Mouse (Mus musculus): ENCODE measurements around the gene Hsp90ab1. TPM values are rescaled to one million over a fixed set of nuclear protein-coding genes. Genes with fewer than 3 reads are reported as not detected.

The Hsp90ab1 gene
- polyA plus RNA-seq, 1 experiment from 2014 or later, result 1,233 TPM

GRCm38 (mm10) chr17:45589844-45590243 lies 16.8 kb upstream of the Hsp90ab1 start:
- Histone ChIP-seq H3K36me3 (ENCODE audit: control insufficient read depth, insufficient read depth, low read length) (peaks cover 42% of the 10 kb centered on the region), H3K9me3 (ENCODE audit: control insufficient read depth, low read length) (no peaks in the 10 kb centered on the region), H3K9ac (ENCODE audit: low read length) (no peak overlapping the region), H3K4me3 (ENCODE audit: control insufficient read depth in 1 of 2, insufficient read depth in 1 of 2, low read depth in 1 of 2, low read length in 2 of 2) (no peak overlapping the region), H3K27me3 (ENCODE audit: control insufficient read depth, insufficient read depth, low read length) (no peaks in the 10 kb centered on the region), H3K4me1 (ENCODE audit: control insufficient read depth in 2 of 2, insufficient read depth in 2 of 2, low read length in 2 of 2) (peaks cover 43% of the 10 kb centered on the region in 2 experiments), H3K27ac (replicated peaks in 1 of 2; ENCODE audit: control insufficient read depth in 1 of 2, insufficient read depth in 1 of 2, low read depth in 2 of 2, low read length in 2 of 2) (no peak overlapping the region), H3K4me2 (ENCODE audit: low read length) (no peak overlapping the region)
- 88% methylated on average over 8 of the region's 8 CpGs for WGBS
- ATAC-seq (ENCODE audit: insufficient number of reproducible peaks, insufficient read depth, low FRiP score, low read depth), result no peak

- H3K27me3 ChIP-seq (ENCODE audit: control insufficient read depth, insufficient read depth, low read length), result no peaks in the 10 kb centered on the region
These were observed 16.2 kb upstream of the Hsp90ab1 start for GRCm38 (mm10) chr17:45589236-45589635.

GRCm38 (mm10) chr17:45588370-45588769 lies 15.3 kb upstream of the Hsp90ab1 start:
- Histone ChIP-seq H3K4me3 (ENCODE audit: control insufficient read depth in 1 of 2, insufficient read depth in 1 of 2, low read depth in 1 of 2, low read length in 2 of 2) (no peak overlapping the region), H3K4me1 (ENCODE audit: control insufficient read depth in 2 of 2, insufficient read depth in 2 of 2, low read length in 2 of 2) (peaks cover 39 to 44% of the 10 kb centered on the region in 2 experiments), H3K27me3 (ENCODE audit: control insufficient read depth, insufficient read depth, low read length) (no peaks in the 10 kb centered on the region), H3K9me3 (ENCODE audit: control insufficient read depth, low read length) (no peaks in the 10 kb centered on the region), H3K27ac (replicated peaks in 1 of 2; ENCODE audit: control insufficient read depth in 1 of 2, insufficient read depth in 1 of 2, low read depth in 2 of 2, low read length in 2 of 2) (no peak overlapping the region), H3K9ac (ENCODE audit: low read length) (no peak overlapping the region), H3K36me3 (ENCODE audit: control insufficient read depth, insufficient read depth, low read length) (peaks cover 42% of the 10 kb centered on the region), H3K4me2 (ENCODE audit: low read length) (no peak overlapping the region)
- WGBS, result 87% methylated on average over 7 of the region's 7 CpGs
- ATAC-seq (ENCODE audit: insufficient number of reproducible peaks, insufficient read depth, low FRiP score, low read depth), result no peak

More at GRCm38 (mm10) chr17:45589236-45589635, 16.2 kb upstream of the Hsp90ab1 start:
- Histone ChIP-seq H3K4me3 (ENCODE audit: control insufficient read depth in 1 of 2, insufficient read depth in 1 of 2, low read depth in 1 of 2, low read length in 2 of 2) (no peak overlapping the region), H3K9ac (ENCODE audit: low read length) (no peak overlapping the region), H3K27ac (replicated peaks in 1 of 2; ENCODE audit: control insufficient read depth in 1 of 2, insufficient read depth in 1 of 2, low read depth in 2 of 2, low read length in 2 of 2) (no peak overlapping the region), H3K4me2 (ENCODE audit: low read length) (no peak overlapping the region), H3K36me3 (ENCODE audit: control insufficient read depth, insufficient read depth, low read length) (peaks cover 42% of the 10 kb centered on the region), H3K4me1 (ENCODE audit: control insufficient read depth in 2 of 2, insufficient read depth in 2 of 2, low read length in 2 of 2) (peaks cover 43 to 44% of the 10 kb centered on the region in 2 experiments), H3K9me3 (ENCODE audit: control insufficient read depth, low read length) (no peaks in the 10 kb centered on the region)
- WGBS, result 95% methylated on average over 7 of the region's 7 CpGs
- ATAC-seq (ENCODE audit: insufficient number of reproducible peaks, insufficient read depth, low FRiP score, low read depth), result no peak

- Histone ChIP-seq H3K9me3 (ENCODE audit: control insufficient read depth, low read length) (no peaks in the 10 kb centered on the region), H3K4me1 (ENCODE audit: control insufficient read depth in 2 of 2, insufficient read depth in 2 of 2, low read length in 2 of 2) (peaks cover 24 to 34% of the 10 kb centered on the region in 2 experiments), H3K36me3 (ENCODE audit: control insufficient read depth, insufficient read depth, low read length) (peaks cover 42% of the 10 kb centered on the region), H3K27ac (replicated peaks in 1 of 2; ENCODE audit: control insufficient read depth in 1 of 2, insufficient read depth in 1 of 2, low read depth in 2 of 2, low read length in 2 of 2) (peak overlapping the region in 1 of 2 experiments; percentile 90; a peak in 1 of 4 replicates), H3K4me3 (ENCODE audit: control insufficient read depth in 1 of 2, insufficient read depth in 1 of 2, low read depth in 1 of 2, low read length in 2 of 2) (no peak overlapping the region), H3K4me2 (ENCODE audit: low read length) (no peak overlapping the region), H3K9ac (ENCODE audit: low read length) (no peak overlapping the region), H3K27me3 (ENCODE audit: control insufficient read depth, insufficient read depth, low read length) (no peaks in the 10 kb centered on the region)
- 94% methylated on average over 3 of the region's 3 CpGs for WGBS
- ATAC-seq (ENCODE audit: insufficient number of reproducible peaks, insufficient read depth, low FRiP score, low read depth), result no peak
These were observed 13.4 kb upstream of the Hsp90ab1 start for GRCm38 (mm10) chr17:45586449-45586837.

- H3K27ac ChIP-seq (replicated peaks in 1 of 2; ENCODE audit: control insufficient read depth in 1 of 2, insufficient read depth in 1 of 2, low read depth in 2 of 2, low read length in 2 of 2), result peak overlapping the region; percentile 90 to 97
- H3K27me3 ChIP-seq (ENCODE audit: control insufficient read depth, insufficient read depth, low read length), result no peaks in the 10 kb centered on the region
- H3K4me2 ChIP-seq (ENCODE audit: low read length), result no peak overlapping the region; the same call in 1 of the 2 replicates
- peak overlapping the region; percentile 32; the same call in 1 of the 2 replicates for H3K9ac ChIP-seq (ENCODE audit: low read length)
- H3K9me3 ChIP-seq (ENCODE audit: control insufficient read depth, low read length), result no peaks in the 10 kb centered on the region
- no peak for ATAC-seq (ENCODE audit: insufficient number of reproducible peaks, insufficient read depth, low FRiP score, low read depth)
- H3K4me3 ChIP-seq (ENCODE audit: control insufficient read depth in 1 of 2, insufficient read depth in 1 of 2, low read depth in 1 of 2, low read length in 2 of 2), result no peak overlapping the region
- 63% methylated on average over 23 of the region's 23 CpGs for WGBS
- peaks cover 22 to 39% of the 10 kb centered on the region in 2 experiments for H3K4me1 ChIP-seq (ENCODE audit: control insufficient read depth in 2 of 2, insufficient read depth in 2 of 2, low read length in 2 of 2)
- H3K36me3 ChIP-seq (ENCODE audit: control insufficient read depth, insufficient read depth, low read length), result peaks cover 42% of the 10 kb centered on the region
These were observed 12.8 kb upstream of the Hsp90ab1 start for GRCm38 (mm10) chr17:45585725-45586448.

GRCm38 (mm10) chr17:45584939-45585678 lies 12.0 kb upstream of the Hsp90ab1 start:
- 5% methylated on average over 14 of the region's 14 CpGs for WGBS
- Histone ChIP-seq H3K9me3 (ENCODE audit: control insufficient read depth, low read length) (no peaks in the 10 kb centered on the region), H3K4me3 (ENCODE audit: control insufficient read depth in 1 of 2, insufficient read depth in 1 of 2, low read depth in 1 of 2, low read length in 2 of 2) (peak overlapping the region in 1 of 2 experiments; percentile 10; a peak in 1 of 4 replicates), H3K36me3 (ENCODE audit: control insufficient read depth, insufficient read depth, low read length) (peaks cover 39% of the 10 kb centered on the region), H3K4me2 (ENCODE audit: low read length) (peak overlapping the region; percentile 44), H3K27me3 (ENCODE audit: control insufficient read depth, insufficient read depth, low read length) (no peaks in the 10 kb centered on the region), H3K4me1 (ENCODE audit: control insufficient read depth in 2 of 2, insufficient read depth in 2 of 2, low read length in 2 of 2) (peaks cover 22 to 40% of the 10 kb centered on the region in 2 experiments), H3K27ac (replicated peaks in 1 of 2; ENCODE audit: control insufficient read depth in 1 of 2, insufficient read depth in 1 of 2, low read depth in 2 of 2, low read length in 2 of 2) (peak overlapping the region; percentile 90 to 97), H3K9ac (ENCODE audit: low read length) (peak overlapping the region; percentile 59)
- ATAC-seq (ENCODE audit: insufficient number of reproducible peaks, insufficient read depth, low FRiP score, low read depth), result peak; percentile 83

- Histone ChIP-seq H3K9ac (ENCODE audit: low read length) (peak overlapping the region; percentile 59), H3K4me3 (ENCODE audit: control insufficient read depth in 1 of 2, insufficient read depth in 1 of 2, low read depth in 1 of 2, low read length in 2 of 2) (peak overlapping the region in 1 of 2 experiments; percentile 10; a peak in 1 of 4 replicates), H3K4me2 (ENCODE audit: low read length) (peak overlapping the region; percentile 44), H3K27ac (replicated peaks in 1 of 2; ENCODE audit: control insufficient read depth in 1 of 2, insufficient read depth in 1 of 2, low read depth in 2 of 2, low read length in 2 of 2) (peak overlapping the region; percentile 90 to 97), H3K27me3 (ENCODE audit: control insufficient read depth, insufficient read depth, low read length) (no peaks in the 10 kb centered on the region), H3K4me1 (ENCODE audit: control insufficient read depth in 2 of 2, insufficient read depth in 2 of 2, low read length in 2 of 2) (peaks cover 22 to 40% of the 10 kb centered on the region in 2 experiments), H3K36me3 (ENCODE audit: control insufficient read depth, insufficient read depth, low read length) (peaks cover 31% of the 10 kb centered on the region), H3K9me3 (ENCODE audit: control insufficient read depth, low read length) (no peaks in the 10 kb centered on the region)
- peak; percentile 72 for ATAC-seq (ENCODE audit: insufficient number of reproducible peaks, insufficient read depth, low FRiP score, low read depth)
- WGBS, result 30% methylated on average over 12 of the region's 12 CpGs
These were observed 11.2 kb upstream of the Hsp90ab1 start for GRCm38 (mm10) chr17:45584096-45584896.

Measured in heart, embryonic 14.5 days (tissue).